9 mouse cellular contexts compared by ENCODE assay signal in the genomic region with DNA sequence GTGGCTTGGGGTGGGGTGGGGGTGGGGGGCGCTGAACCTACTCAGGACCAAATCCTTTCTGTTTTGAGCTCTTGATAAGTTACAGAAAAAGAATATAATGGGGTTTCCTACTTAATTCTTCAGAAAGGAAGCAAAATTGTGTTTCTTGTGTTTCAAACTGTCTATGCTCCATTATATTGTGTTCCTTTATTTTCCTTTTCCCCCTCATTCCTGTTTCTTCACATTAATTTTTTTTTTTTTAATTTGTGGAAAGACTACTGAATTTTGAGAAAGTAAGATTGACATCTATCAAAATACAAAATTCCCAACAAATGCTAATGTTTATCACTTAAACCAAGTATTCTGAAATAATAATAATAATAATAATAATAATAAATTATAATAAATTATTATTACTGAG. TPM values are rescaled to one million over a fixed set of nuclear protein-coding genes. Genes with fewer than 3 reads are reported as not detected.
DNase-seq lines count a peak whose midpoint lies in the region; ATAC-seq and TF ChIP-seq lines count a peak whose summit lies in the region.
"Had no signal": no experiment of that assay in that cellular context is flagged by ENCODE, and none has a peak within 500 bp of the region (broad histone marks: within the 10 kb centered on the region; RNA-seq: fewer than 3 reads in every experiment).

No protein-coding gene starts in this region.

- no peaks in the 10 kb centered on the region for H3K4me1 ChIP-seq in kidney, postnatal 0 days (replicated peaks; ENCODE audit: insufficient read depth, low read length)
- 0 out of 2 replicates have a peak, but pooled peaks cover 2% of the 10 kb centered on the region for H3K4me1 ChIP-seq in embryonic facial prominence, embryonic 12.5 days
- no peaks in the 10 kb centered on the region for H3K4me1 ChIP-seq in hindbrain, embryonic 16.5 days (ENCODE audit: control insufficient read depth, insufficient read depth, low read depth, low read length)
- H3K4me1 ChIP-seq in midbrain, embryonic 14.5 days (ENCODE audit: control insufficient read depth, insufficient read depth, low read length), result peaks cover 6% of the 10 kb centered on the region; the same call in 1 of the 2 replicates

- no peak for ATAC-seq in kidney, postnatal 0 days (replicated peaks; ENCODE audit: low FRiP score, low read depth)
- no peak for ATAC-seq in embryonic facial prominence, embryonic 12.5 days (ENCODE audit: insufficient number of reproducible peaks, insufficient read depth, low FRiP score, low TSS enrichment)
- no peak for ATAC-seq in hindbrain, embryonic 16.5 days
- no peak for ATAC-seq in midbrain, embryonic 14.5 days (ENCODE audit: low FRiP score, low TSS enrichment)
- ATAC-seq in cerebellum, adult (ENCODE audit: insufficient number of reproducible peaks, low FRiP score, low TSS enrichment), result no peak

- no peak for DNase-seq in kidney, postnatal 0 days (ENCODE audit: low spot score)
- no peak for DNase-seq in kidney, postnatal 25 days
- DNase-seq in midbrain, embryonic 14.5 days, result no peak
- DNase-seq in Muller cell, postnatal 12 days (ENCODE audit: inconsistent ontology term), result no peak
- no peak for DNase-seq in ovary, adult 18-20 months (ENCODE audit: low spot score)

- peak overlapping the region; percentile 97 for H3K27ac ChIP-seq in kidney, postnatal 0 days
- H3K27ac ChIP-seq in embryonic facial prominence, embryonic 12.5 days, result peak overlapping the region; percentile 92
- H3K27ac ChIP-seq in hindbrain, embryonic 16.5 days (ENCODE audit: low read depth, low read length), result peak overlapping the region; percentile 79
- H3K27ac ChIP-seq in midbrain, embryonic 14.5 days (replicated peaks; ENCODE audit: low read depth, low read length), result peak overlapping the region; percentile 77

- H3K4me2 ChIP-seq in kidney, postnatal 0 days (ENCODE audit: low read length), result peak overlapping the region; percentile 57
- peak overlapping the region; percentile 47 for H3K4me2 ChIP-seq in embryonic facial prominence, embryonic 12.5 days (replicated peaks)
- H3K4me2 ChIP-seq in hindbrain, embryonic 16.5 days (ENCODE audit: low read length), result peak overlapping the region; percentile 63
- peak overlapping the region; percentile 55 for H3K4me2 ChIP-seq in midbrain, embryonic 14.5 days (ENCODE audit: low read length)

- WGBS in kidney, postnatal 0 days, result 8% methylated on average over 1 of the region's 1 CpGs
- WGBS in embryonic facial prominence, embryonic 12.5 days, result 20% methylated on average over 1 of the region's 1 CpGs
- WGBS in hindbrain, embryonic 16.5 days, result 0% methylated on average over 1 of the region's 1 CpGs
- 0% methylated on average over 1 of the region's 1 CpGs for WGBS in midbrain, embryonic 14.5 days

- no peak for TF ChIP-seq CTCF in kidney, postnatal 0 days (IDR thresholded peaks at IDR 0.05; ENCODE audit: low read depth)

- H3K4me3 ChIP-seq in kidney, postnatal 0 days (replicated peaks; ENCODE audit: low read depth, low read length), result peak overlapping the region; percentile 56
- H3K4me3 ChIP-seq in embryonic facial prominence, embryonic 12.5 days, result peak overlapping the region; percentile 35
- H3K4me3 ChIP-seq in hindbrain, embryonic 16.5 days (ENCODE audit: low read length), result peak overlapping the region; percentile 44
- peak overlapping the region; percentile 34; the same call in 1 of the 2 replicates for H3K4me3 ChIP-seq in midbrain, embryonic 14.5 days (replicated peaks; ENCODE audit: low read depth, low read length)

- no peaks in the 10 kb centered on the region for H3K27me3 ChIP-seq in kidney, postnatal 0 days (ENCODE audit: insufficient read depth, low read length)
- H3K27me3 ChIP-seq in embryonic facial prominence, embryonic 12.5 days, result no peaks in the 10 kb centered on the region
- no peaks in the 10 kb centered on the region for H3K27me3 ChIP-seq in hindbrain, embryonic 16.5 days (replicated peaks; ENCODE audit: control insufficient read depth, insufficient read depth, low read length)
- H3K27me3 ChIP-seq in midbrain, embryonic 14.5 days (ENCODE audit: control insufficient read depth, insufficient read depth, low read length), result no peaks in the 10 kb centered on the region
- H3K27me3 ChIP-seq: Patski had no signal

- peaks cover 9% of the 10 kb centered on the region; the same call in 1 of the 2 replicates for H3K36me3 ChIP-seq in kidney, postnatal 0 days (ENCODE audit: insufficient read depth, low read length)
- H3K36me3 ChIP-seq in embryonic facial prominence, embryonic 12.5 days, result no peaks in the 10 kb centered on the region
- no peaks in the 10 kb centered on the region for H3K36me3 ChIP-seq in hindbrain, embryonic 16.5 days (ENCODE audit: control insufficient read depth, insufficient read depth, low read length)
- H3K36me3 ChIP-seq in midbrain, embryonic 14.5 days (ENCODE audit: control insufficient read depth, insufficient read depth, low read length), result no peaks in the 10 kb centered on the region

- H3K9ac ChIP-seq in kidney, postnatal 0 days (ENCODE audit: low read depth, low read length), result peak overlapping the region; percentile 77
- peak overlapping the region; percentile 36; the same call in 1 of the 2 replicates for H3K9ac ChIP-seq in embryonic facial prominence, embryonic 12.5 days
- peak overlapping the region; percentile 62; the same call in 1 of the 2 replicates for H3K9ac ChIP-seq in hindbrain, embryonic 16.5 days (ENCODE audit: low read depth, low read length)
- H3K9ac ChIP-seq in midbrain, embryonic 14.5 days (replicated peaks; ENCODE audit: low read length), result peak overlapping the region; percentile 27; the same call in 1 of the 2 replicates

- no peaks in the 10 kb centered on the region for H3K9me3 ChIP-seq in kidney, postnatal 0 days (replicated peaks; ENCODE audit: low read length)
- no peaks in the 10 kb centered on the region for H3K9me3 ChIP-seq in embryonic facial prominence, embryonic 12.5 days
- H3K9me3 ChIP-seq in hindbrain, embryonic 16.5 days (ENCODE audit: control insufficient read depth, low read length), result no peaks in the 10 kb centered on the region
- no peaks in the 10 kb centered on the region for H3K9me3 ChIP-seq in midbrain, embryonic 14.5 days (ENCODE audit: control insufficient read depth, low read length)

RNA-seq across cellular contexts. Expression of a gene that starts 0.8 kb away (rescaled TPM):
- 1.0 and 1.4 TPM in 2 replicates for polyA plus RNA-seq in kidney, postnatal 0 days (2015; fragmentation: Nextera tagmentation; extraction: Ambion mirVana)
- 0.13 TPM in 1 of 2 replicates, not detected in the other for polyA plus RNA-seq in embryonic facial prominence, embryonic 12.5 days (2016; fragmentation: Nextera tagmentation; extraction: Ambion mirVana)
- 0.21 and 0.30 TPM in 2 replicates for polyA plus RNA-seq in hindbrain, embryonic 16.5 days (2015; fragmentation: Nextera tagmentation; extraction: Ambion mirVana)
- polyA plus RNA-seq in midbrain, embryonic 14.5 days (2014; fragmentation: Nextera tagmentation; extraction: Ambion mirVana), result 0.17 TPM in 1 of 2 replicates, not detected in the other

Comparison
In these comparisons a context has a peak if more than half of its experiments do, and no peak if none do; other contexts are left out.
1. H3K9ac ChIP-seq: peak in every context shown above with its lines; median percentile 77 in kidney, postnatal 0 days; 62 in hindbrain, embryonic 16.5 days; 36 in embryonic facial prominence, embryonic 12.5 days; 27 in midbrain, embryonic 14.5 days.